Mouse (Mus musculus): ENCODE measurements around the gene Pla2g16. TPM values are rescaled to one million over a fixed set of nuclear protein-coding genes. Genes with fewer than 3 reads are reported as not detected.
A peak's percentile ranks its signal among the peaks of the same experiment; 100 is the strongest.

The Pla2g16 gene
- total RNA-seq (2014; fragmentation: Nextera tagmentation) (29.6 and 32.5 TPM in 2 replicates), total RNA-seq (2017) (25.6 and 37.9 TPM in 2 replicates)

DNA sequence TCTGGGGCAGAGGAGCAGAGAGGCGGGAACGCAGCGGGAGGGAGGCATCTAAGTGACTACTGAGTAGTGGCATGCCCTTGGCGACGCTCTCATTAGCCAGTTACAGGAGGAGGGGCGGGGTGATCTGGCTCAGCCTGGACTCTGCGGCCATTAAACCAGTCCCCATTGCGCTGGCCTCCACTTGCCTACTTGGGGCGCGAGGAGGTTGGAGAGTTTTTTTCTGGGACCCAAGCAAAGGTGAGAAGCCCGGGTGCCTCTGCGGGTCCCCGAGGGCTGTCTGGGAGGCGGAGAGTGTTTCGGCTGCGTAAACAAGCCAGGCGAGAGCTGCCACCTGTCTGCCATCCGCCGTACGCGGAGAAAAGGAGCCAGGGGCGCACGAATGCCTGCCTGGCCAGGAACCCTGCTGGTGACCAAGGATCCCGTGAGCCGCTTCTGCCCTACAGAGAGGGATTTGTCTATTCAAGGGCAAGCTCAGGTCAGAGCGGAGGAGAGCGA, at the start of gene Pla2g16:
Pla2g16 (plus strand) TSS at position 132 of the 495 bp plus-strand sequence.
- peak; percentile 94 for ATAC-seq (replicated peaks; ENCODE audit: low FRiP score, low TSS enrichment, poor library complexity, severe bottlenecking)

DNA sequence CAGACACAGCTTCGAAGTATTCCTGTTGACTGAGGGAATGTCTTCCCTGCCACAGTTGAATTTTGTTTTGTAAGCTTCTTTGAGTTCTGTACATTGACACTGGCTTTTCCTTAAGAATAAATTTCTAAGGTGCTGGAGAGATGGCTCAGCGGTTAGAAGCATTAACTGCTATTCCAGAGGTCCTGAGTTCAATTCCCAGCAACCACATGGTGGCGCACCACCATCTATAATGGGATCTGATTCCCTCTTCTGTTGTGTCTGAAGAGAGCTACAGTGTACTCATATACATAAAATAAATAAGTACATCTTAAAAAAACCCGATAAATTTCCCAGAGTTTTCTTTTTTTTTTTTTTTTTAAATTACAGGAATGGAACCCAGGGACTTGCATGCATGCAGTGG, 49.2 kb upstream of the Pla2g16 start:
- no peak for ATAC-seq (replicated peaks; ENCODE audit: low FRiP score, low TSS enrichment, poor library complexity, severe bottlenecking)

DNA sequence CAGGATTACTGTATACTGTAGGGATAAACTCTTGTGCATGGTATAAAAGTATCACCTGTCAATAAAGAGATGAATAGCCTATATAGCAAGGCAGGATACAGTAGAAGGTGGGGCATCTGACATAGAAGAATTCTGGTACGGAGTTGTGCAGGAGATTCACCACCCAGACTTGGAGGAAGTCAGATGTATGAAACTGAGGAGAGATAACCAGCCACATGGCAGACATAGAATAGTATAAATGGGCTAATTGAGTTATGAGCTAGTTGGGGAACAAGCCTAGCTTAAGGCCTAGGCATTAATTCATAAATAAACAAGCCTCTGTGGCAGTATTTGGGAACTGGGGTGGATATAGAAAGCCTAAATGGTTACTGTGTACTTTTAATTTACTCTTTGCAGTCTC, 40.8 kb upstream of the Pla2g16 start:
- ATAC-seq (replicated peaks; ENCODE audit: low FRiP score, low TSS enrichment, poor library complexity, severe bottlenecking) = no peak

GRCm38 (mm10) chr19:7521619-7522018, 35.6 kb upstream of the Pla2g16 start:
- no peak for ATAC-seq (replicated peaks; ENCODE audit: low FRiP score, low TSS enrichment, poor library complexity, severe bottlenecking)

GRCm38 (mm10) chr19:7522856-7523255, 34.4 kb upstream of the Pla2g16 start:
- no peak for ATAC-seq (replicated peaks; ENCODE audit: low FRiP score, low TSS enrichment, poor library complexity, severe bottlenecking)

DNA sequence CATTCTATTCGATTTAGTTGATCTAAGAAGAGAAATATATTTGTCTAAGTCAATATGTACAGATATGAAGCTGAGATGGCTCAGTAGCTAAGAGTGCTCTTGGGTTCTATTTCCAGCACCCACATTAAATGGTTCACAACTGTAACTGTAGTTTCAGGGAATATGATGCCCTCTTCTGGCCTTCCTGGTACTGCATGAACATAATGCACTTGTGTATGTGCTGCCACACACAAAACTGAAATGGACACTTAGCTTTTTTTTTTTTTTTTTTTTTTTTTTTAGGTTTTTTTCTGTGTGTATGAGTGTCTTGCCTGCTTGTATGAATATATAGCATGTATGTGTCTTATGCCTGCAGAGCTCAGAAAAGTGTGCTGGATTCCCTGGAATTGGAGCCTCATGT, 34.0 kb upstream of the Pla2g16 start:
- ATAC-seq (replicated peaks; ENCODE audit: low FRiP score, low TSS enrichment, poor library complexity, severe bottlenecking) = no peak

DNA sequence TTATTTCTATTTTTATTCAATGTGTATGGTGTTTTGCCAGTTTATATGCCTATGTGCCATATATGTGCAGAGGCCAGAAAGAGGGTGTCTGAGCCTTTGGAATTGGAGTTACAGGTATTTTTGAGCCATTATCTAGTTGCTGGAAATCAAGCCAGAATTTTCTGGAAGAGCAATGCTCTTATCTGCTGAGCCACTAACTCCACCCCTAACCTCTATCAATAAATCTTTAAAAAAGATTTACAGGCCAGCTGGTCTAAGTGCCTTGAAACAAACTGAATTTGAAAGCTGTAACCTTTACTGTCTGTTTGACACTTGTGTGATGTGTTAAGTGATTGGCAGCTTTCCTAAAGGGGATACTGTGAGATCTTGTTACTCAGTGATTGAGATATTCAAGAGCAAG, 33.5 kb upstream of the Pla2g16 start:
- no peak for ATAC-seq (replicated peaks; ENCODE audit: low FRiP score, low TSS enrichment, poor library complexity, severe bottlenecking)

- ATAC-seq (replicated peaks; ENCODE audit: low FRiP score, low TSS enrichment, poor library complexity, severe bottlenecking) = no peak
These were observed 32.4 kb upstream of the Pla2g16 start for GRCm38 (mm10) chr19:7524879-7525278.

DNA sequence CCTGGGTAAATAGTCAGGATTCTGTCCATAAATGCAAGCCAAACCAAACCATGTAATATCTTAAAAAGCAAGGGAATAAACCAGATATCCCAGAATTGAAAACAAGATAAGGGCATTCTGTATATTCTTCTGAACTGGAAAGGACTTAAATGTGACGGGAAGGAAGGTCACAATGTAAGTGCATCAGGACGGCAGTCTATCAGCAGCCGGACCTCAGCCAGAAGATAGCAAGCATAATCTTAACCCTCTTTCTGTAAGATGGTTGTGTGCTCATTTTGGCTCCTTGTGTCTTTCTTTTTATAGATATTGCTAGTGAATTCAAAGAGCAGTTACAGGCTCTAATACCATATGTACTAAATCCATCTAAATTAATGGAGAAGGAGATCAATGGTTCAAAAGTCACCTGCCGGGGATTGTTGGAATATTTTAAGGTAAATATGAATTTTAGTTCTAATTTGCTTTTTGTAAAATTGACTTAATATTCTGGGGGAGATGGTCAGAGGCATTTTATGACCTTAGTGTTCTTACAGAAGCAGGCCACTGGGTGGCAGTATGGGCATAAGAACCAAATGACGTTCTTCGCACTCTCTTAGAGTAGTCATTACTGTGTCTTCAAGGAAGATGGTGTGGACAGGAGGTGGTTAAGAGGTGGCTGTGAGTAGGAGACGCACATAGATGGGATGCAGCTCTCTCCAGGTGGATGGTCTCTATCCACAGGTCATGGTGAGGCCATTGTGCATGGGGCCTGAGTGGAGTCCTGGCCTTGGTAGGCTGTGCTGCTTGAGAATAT, 28.4 kb upstream of the Pla2g16 start:
- ATAC-seq (replicated peaks; ENCODE audit: low FRiP score, low TSS enrichment, poor library complexity, severe bottlenecking) = peak; percentile 75

DNA sequence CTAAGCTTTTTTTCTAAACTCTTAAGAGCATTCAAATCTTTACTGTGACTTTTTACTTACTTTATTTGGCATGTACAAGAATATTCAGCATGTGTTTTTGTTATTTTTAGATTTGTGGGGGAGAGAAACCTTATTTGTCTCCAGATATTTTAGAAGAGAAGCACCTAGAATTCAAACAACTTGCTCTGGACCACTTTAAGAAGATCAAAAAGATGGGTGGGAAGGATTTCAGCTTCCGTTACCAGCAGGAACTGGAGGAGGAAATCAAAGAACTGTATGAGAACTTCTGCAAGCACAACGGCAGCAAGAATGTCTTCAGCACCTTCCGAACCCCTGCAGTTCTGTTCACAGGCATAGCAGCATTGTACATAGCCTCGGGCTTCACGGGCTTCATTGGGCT, 25.4 kb upstream of the Pla2g16 start:
- no peak for ATAC-seq (replicated peaks; ENCODE audit: low FRiP score, low TSS enrichment, poor library complexity, severe bottlenecking)

DNA sequence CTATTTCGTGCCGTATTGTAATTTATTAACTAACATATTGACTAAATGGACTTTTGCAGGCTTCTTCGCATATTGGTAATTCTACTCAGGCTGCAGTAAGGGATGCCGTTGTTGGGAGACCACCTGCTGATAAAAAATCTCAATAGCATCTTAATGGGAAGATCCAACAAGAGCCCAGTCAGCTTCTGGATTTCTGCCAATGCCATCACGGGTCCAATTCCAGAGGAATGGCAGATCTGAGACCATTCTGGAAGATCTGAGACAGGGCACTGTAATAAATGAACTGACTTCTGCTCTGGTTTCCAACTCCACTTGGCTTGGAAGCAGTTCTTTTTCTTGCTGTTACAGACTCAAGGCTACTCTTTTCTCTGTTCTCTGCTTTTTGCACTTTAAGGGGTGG, 23.4 kb upstream of the Pla2g16 start:
- no peak for ATAC-seq (replicated peaks; ENCODE audit: low FRiP score, low TSS enrichment, poor library complexity, severe bottlenecking)

DNA sequence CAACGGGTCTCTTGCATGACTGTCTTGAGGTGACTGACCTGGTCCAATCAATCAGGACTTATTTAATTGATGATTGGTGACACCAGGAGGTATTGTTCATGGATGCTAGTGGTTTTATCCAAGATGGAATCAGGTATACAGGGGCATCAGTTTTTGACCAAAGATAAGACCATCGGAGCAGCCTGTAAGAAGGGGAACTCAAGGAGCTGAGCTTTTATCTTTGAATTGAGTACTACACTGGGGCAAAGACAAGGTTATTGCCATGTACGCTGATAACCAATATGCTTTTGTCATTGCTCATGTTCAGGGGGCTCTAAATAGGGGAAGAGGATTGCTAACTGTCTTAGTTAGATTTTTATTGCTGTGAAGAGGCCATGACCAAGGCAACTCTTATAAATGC, 8.3 kb upstream of the Pla2g16 start:
- no peak for ATAC-seq (replicated peaks; ENCODE audit: low FRiP score, low TSS enrichment, poor library complexity, severe bottlenecking)

GRCm38 (mm10) chr19:7551550-7552300, 5.5 kb upstream of the Pla2g16 start:
- peak; percentile 96 for ATAC-seq (replicated peaks; ENCODE audit: low FRiP score, low TSS enrichment, poor library complexity, severe bottlenecking)

DNA sequence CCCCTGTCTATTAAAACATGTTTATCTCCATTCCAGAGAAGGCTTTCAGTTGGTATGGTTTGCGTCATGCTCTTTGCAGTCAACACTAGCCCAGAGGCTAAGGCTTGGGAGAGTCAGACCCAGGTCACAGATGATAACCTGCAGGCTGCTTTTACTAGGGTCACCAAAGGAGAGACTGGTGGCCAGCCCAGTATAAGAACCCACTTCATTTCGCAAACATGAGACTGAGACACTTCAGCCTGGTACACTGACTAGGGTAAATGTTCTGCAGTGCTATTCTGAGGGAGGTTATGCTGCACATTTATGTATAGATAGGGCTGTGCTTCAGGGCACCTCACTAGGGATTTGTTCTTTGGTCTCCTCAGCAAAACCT, 5.0 kb upstream of the Pla2g16 start:
- no peak; the same call in 1 of the 2 replicates for ATAC-seq (replicated peaks; ENCODE audit: low FRiP score, low TSS enrichment, poor library complexity, severe bottlenecking)

DNA sequence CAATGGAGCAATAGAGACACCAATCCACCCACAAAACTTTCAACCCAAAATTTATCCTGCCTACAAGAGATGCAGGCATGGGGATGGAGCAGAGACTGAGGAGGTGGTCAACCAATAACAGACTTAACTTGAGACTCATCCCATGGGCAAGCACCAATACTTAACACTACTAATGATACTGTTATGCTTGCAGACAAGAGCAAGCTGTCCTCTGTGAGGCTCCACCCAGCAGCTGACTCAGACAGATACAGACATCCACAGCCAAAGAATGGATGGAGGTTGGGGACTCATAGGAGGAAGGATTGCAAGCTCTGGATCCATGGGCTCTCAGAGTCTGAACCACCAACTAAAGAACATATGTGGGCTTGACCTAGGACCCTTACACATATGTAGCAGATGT, 3.8 kb upstream of the Pla2g16 start:
- ATAC-seq (replicated peaks; ENCODE audit: low FRiP score, low TSS enrichment, poor library complexity, severe bottlenecking) = no peak

GRCm38 (mm10) chr19:7554881-7555280, 2.4 kb upstream of the Pla2g16 start:
- no peak for ATAC-seq (replicated peaks; ENCODE audit: low FRiP score, low TSS enrichment, poor library complexity, severe bottlenecking)

DNA sequence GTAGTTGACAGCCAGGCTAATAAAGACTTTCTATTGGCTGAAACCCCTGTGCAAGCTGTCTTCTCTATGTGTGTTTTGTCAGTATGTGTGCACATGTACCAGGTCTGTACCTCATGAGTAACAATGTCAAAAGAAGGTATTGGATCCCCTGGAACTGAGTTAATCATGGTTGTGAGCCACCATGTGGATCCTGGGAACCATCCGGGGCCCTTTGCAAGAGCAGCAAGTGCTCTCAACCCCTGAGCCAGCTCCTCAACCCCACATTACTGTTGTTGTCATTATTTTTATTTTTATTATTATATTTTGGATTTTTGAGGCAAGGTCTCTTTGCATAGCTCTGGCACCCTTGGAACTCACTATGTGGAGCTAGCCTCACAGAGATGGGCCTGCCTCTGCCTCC, 618 bp upstream of the Pla2g16 start:
- no peak for ATAC-seq (replicated peaks; ENCODE audit: low FRiP score, low TSS enrichment, poor library complexity, severe bottlenecking)

GRCm38 (mm10) chr19:7557844-7558243, 585 bp downstream of the Pla2g16 start:
- ATAC-seq (replicated peaks; ENCODE audit: low FRiP score, low TSS enrichment, poor library complexity, severe bottlenecking) = peak; percentile 16; the same call in 1 of the 2 replicates

- no peak for ATAC-seq (replicated peaks; ENCODE audit: low FRiP score, low TSS enrichment, poor library complexity, severe bottlenecking)
These were observed 1.4 kb downstream of the Pla2g16 start for GRCm38 (mm10) chr19:7558675-7559074.

DNA sequence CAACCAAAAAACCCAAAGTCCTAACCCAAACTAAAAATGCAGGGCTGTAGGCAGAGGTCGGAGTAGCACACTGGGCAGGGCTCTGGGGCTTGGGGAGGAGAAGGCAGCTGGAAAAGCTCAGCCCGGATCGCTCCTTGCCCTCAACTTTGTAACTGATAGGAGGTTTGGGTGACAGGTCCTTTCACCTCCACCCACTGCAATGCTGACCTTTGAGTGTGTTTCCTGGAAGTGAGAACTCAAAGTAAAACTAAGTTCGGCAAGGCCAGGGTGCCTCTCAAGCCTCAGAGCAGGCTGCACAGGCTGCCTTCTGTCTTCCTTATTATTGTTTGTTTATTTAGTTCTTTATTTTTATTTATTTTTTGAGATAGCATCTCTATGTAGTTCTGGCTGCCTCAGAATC, 2.7 kb downstream of the Pla2g16 start:
- ATAC-seq (replicated peaks; ENCODE audit: low FRiP score, low TSS enrichment, poor library complexity, severe bottlenecking) = no peak

GRCm38 (mm10) chr19:7561456-7561855, 4.2 kb downstream of the Pla2g16 start:
- no peak for ATAC-seq (replicated peaks; ENCODE audit: low FRiP score, low TSS enrichment, poor library complexity, severe bottlenecking)

Measured in megakaryocyte-erythroid progenitor cell, adult 5-6 weeks (primary cell).